In the genomic region with DNA sequence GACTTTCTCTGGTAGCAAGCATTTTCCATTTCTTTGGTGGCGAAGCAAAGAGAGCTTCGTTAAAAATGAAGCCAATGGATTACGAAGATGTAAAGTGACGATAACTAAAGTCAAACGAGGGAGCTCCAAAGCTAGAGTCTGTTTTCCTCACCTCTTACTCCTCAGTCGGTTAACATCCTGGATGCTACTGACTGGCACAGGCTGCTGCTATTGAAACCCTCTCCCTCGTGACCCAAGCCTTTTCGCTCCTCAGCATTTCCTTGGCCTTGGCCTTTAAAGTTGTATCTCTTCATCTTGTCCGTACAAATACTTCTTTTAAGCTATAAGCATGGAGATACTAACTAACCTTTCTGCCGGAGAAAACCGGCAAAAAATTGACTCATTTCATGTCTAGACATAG, we compare ENCODE assay signal across 9 mouse cellular contexts. TPM values are rescaled to one million over a fixed set of nuclear protein-coding genes. Genes with fewer than 3 reads are reported as not detected.
DNase-seq lines count a peak whose midpoint lies in the region; ATAC-seq and TF ChIP-seq lines count a peak whose summit lies in the region.
"Had no signal": no experiment of that assay in that cellular context is flagged by ENCODE, and none has a peak within 500 bp of the region (broad histone marks: within the 10 kb centered on the region; RNA-seq: fewer than 3 reads in every experiment).

No protein-coding gene starts in this region.

- TF ChIP-seq CTCF in stomach, postnatal 0 days (IDR thresholded peaks at IDR 0.05; ENCODE audit: low read depth): no peak

- peak overlapping the region; percentile 91; the same call in 1 of the 2 replicates for H3K4me3 ChIP-seq in heart, embryonic 12.5 days
- H3K4me3 ChIP-seq in neural tube, embryonic 12.5 days: no peak overlapping the region
- H3K4me3 ChIP-seq in limb, embryonic 12.5 days (replicated peaks): peak overlapping the region; percentile 95; the same call in 1 of the 2 replicates
- no peak overlapping the region; the same call in 1 of the 2 replicates for H3K4me3 ChIP-seq in stomach, postnatal 0 days (ENCODE audit: low read depth, low read length)

- H3K36me3 ChIP-seq in heart, embryonic 12.5 days: no peaks in the 10 kb centered on the region
- no peaks in the 10 kb centered on the region for H3K36me3 ChIP-seq in neural tube, embryonic 12.5 days
- H3K36me3 ChIP-seq in limb, embryonic 12.5 days: no peaks in the 10 kb centered on the region
- H3K36me3 ChIP-seq in stomach, postnatal 0 days (ENCODE audit: control insufficient read depth, insufficient read depth, low read length): no peaks in the 10 kb centered on the region

- WGBS in heart, embryonic 12.5 days: 62% methylated on average over 11 of the region's 11 CpGs
- WGBS in neural tube, embryonic 12.5 days: 69% methylated on average over 11 of the region's 11 CpGs
- 64% methylated on average over 11 of the region's 11 CpGs for WGBS in limb, embryonic 12.5 days
- 60% methylated on average over 11 of the region's 11 CpGs for WGBS in stomach, postnatal 0 days

- no peaks in the 10 kb centered on the region for H3K9me3 ChIP-seq in heart, embryonic 12.5 days (replicated peaks)
- H3K9me3 ChIP-seq in neural tube, embryonic 12.5 days: no peaks in the 10 kb centered on the region
- H3K9me3 ChIP-seq in limb, embryonic 12.5 days: no peaks in the 10 kb centered on the region
- no peaks in the 10 kb centered on the region for H3K9me3 ChIP-seq in stomach, postnatal 0 days (ENCODE audit: control insufficient read depth, low read length)

- no peak for DNase-seq in heart, adult 8-10 months (ENCODE audit: low spot score)
- DNase-seq in neural tube, embryonic 10.5 days (ENCODE audit: extremely low spot score, low spot score): no peak
- no peak for DNase-seq in stomach, postnatal 0 days (ENCODE audit: low spot score)
- DNase-seq in Muller cell, postnatal 12 days (ENCODE audit: inconsistent ontology term): no peak
- DNase-seq in natural killer cell, adult 2 months (ENCODE audit: low spot score in 2 of 2): no peak

- no peak for ATAC-seq in heart, embryonic 12.5 days (ENCODE audit: insufficient number of reproducible peaks, low FRiP score)
- no peak for ATAC-seq in neural tube, embryonic 12.5 days (ENCODE audit: low FRiP score, low read depth)
- no peak for ATAC-seq in limb, embryonic 12.5 days (ENCODE audit: insufficient number of reproducible peaks, insufficient read depth, low FRiP score, low TSS enrichment, low read depth)
- ATAC-seq in stomach, postnatal 0 days (ENCODE audit: low FRiP score, low TSS enrichment): no peak

- H3K27me3 ChIP-seq in heart, embryonic 12.5 days (replicated peaks): no peaks in the 10 kb centered on the region
- no peaks in the 10 kb centered on the region for H3K27me3 ChIP-seq in neural tube, embryonic 12.5 days (replicated peaks)
- no peaks in the 10 kb centered on the region for H3K27me3 ChIP-seq in limb, embryonic 12.5 days
- H3K27me3 ChIP-seq in stomach, postnatal 0 days (ENCODE audit: control insufficient read depth, insufficient read depth, low read length): no peaks in the 10 kb centered on the region
- H3K27me3 ChIP-seq: CH12.LX had no signal

- no peak for TF ChIP-seq EP300 in stomach, postnatal 0 days (optimal IDR thresholded peaks at IDR 0.05)

- H3K4me1 ChIP-seq in heart, embryonic 12.5 days (replicated peaks): peaks cover 21% of the 10 kb centered on the region
- H3K4me1 ChIP-seq in neural tube, embryonic 12.5 days: peaks cover 13% of the 10 kb centered on the region
- peaks cover 33% of the 10 kb centered on the region for H3K4me1 ChIP-seq in limb, embryonic 12.5 days (replicated peaks)
- H3K4me1 ChIP-seq in stomach, postnatal 0 days (replicated peaks; ENCODE audit: control insufficient read depth, insufficient read depth): no peaks in the 10 kb centered on the region

- no peak overlapping the region for H3K27ac ChIP-seq in heart, embryonic 12.5 days (ENCODE audit: poor library complexity, severe bottlenecking)
- H3K27ac ChIP-seq in neural tube, embryonic 12.5 days: no peak overlapping the region
- peak overlapping the region; percentile 98; the same call in 1 of the 2 replicates for H3K27ac ChIP-seq in limb, embryonic 12.5 days
- no peak overlapping the region; the same call in 1 of the 2 replicates for H3K27ac ChIP-seq in stomach, postnatal 0 days (replicated peaks)

- peak overlapping the region; percentile 61; the same call in 1 of the 2 replicates for H3K9ac ChIP-seq in heart, embryonic 12.5 days
- H3K9ac ChIP-seq in neural tube, embryonic 12.5 days: no peak overlapping the region
- no peak overlapping the region; the same call in 1 of the 2 replicates for H3K9ac ChIP-seq in limb, embryonic 12.5 days (replicated peaks)
- no peak overlapping the region for H3K9ac ChIP-seq in stomach, postnatal 0 days (ENCODE audit: low read length)

- peak overlapping the region; percentile 74 for H3K4me2 ChIP-seq in heart, embryonic 12.5 days
- peak overlapping the region; percentile 91 for H3K4me2 ChIP-seq in neural tube, embryonic 12.5 days (replicated peaks)
- peak overlapping the region; percentile 73 for H3K4me2 ChIP-seq in limb, embryonic 12.5 days
- peak overlapping the region; percentile 89 for H3K4me2 ChIP-seq in stomach, postnatal 0 days (replicated peaks; ENCODE audit: low read depth)

RNA-seq across cellular contexts. Expression of a gene that starts 1.3 kb away (rescaled TPM):
- polyA plus RNA-seq in heart, embryonic 12.5 days (2016; fragmentation: Nextera tagmentation; extraction: Ambion mirVana): 42.2 and 43.7 TPM in 2 replicates
- 10 to 100 TPM; 10.8 to 18.3 (median 15.4) TPM for total RNA-seq in heart, adult 8-10 months (2022)
- polyA plus RNA-seq in neural tube, embryonic 12.5 days (2016; fragmentation: Nextera tagmentation; extraction: Ambion mirVana): 19.2 and 19.5 TPM in 2 replicates
- polyA plus RNA-seq in limb, embryonic 12.5 days (2016; fragmentation: Nextera tagmentation; extraction: Ambion mirVana): 56.5 and 61.5 TPM in 2 replicates
- 6.5 and 8.1 TPM in 2 replicates for polyA plus RNA-seq in stomach, postnatal 0 days (2015; fragmentation: Nextera tagmentation; extraction: Ambion mirVana)

Comparison
In these comparisons a context has a peak if more than half of its experiments do, and no peak if none do; other contexts are left out.
1. H3K4me3 ChIP-seq: peak in heart, embryonic 12.5 days (single experiment) and limb, embryonic 12.5 days (single experiment); none in neural tube, embryonic 12.5 days (single experiment) and stomach, postnatal 0 days (single experiment).
2. Peak in every context shown above with its lines, with median percentiles within 50 percentile points of each other: H3K4me2 ChIP-seq.